Mouse (Mus musculus): Measurements from ENCODE around the gene Eepd1.

GRCm38 (mm10) chr9:25592355-25592955 is 111.1 kb downstream of the Eepd1 start:
- TF ChIP-seq CTCF (IDR thresholded peaks at IDR 0.05; ENCODE audit: borderline replicate concordance, insufficient read depth, low read length) (no peak), POLR2A (IDR thresholded peaks at IDR 0.05; ENCODE audit: low read depth, low read length) (no peak)

Data from embryonic fibroblast, embryonic 13.5 days (primary cell).